Mouse (Mus musculus): Measurements from ENCODE around the gene Traf2. TPM values are rescaled to one million over a fixed set of nuclear protein-coding genes. Genes with fewer than 3 reads are reported as not detected.
"Not testable (repeated sequence)": the region's sequence is repeated elsewhere in the genome, so short reads cannot be mapped to it uniquely, and the experiment has no call there.

Gene Traf2
- total RNA-seq, 1 experiment: 9.1 TPM

- H3K9ac ChIP-seq (ENCODE audit: insufficient read depth, low read depth, low read length, poor library complexity, severe bottlenecking): peak within 1 kb of the TSS; percentile 94
- TF ChIP-seq CHD2 (IDR thresholded peaks at IDR 0.05; ENCODE audit: low read depth, low read length) (no peak), ZNF384 (IDR thresholded peaks at IDR 0.05; ENCODE audit: low read depth, low read length) (no peak), HCFC1 (IDR thresholded peaks at IDR 0.05; ENCODE audit: borderline replicate concordance, insufficient read depth, low read length) (no peak), ZC3H11A (IDR thresholded peaks at IDR 0.05; ENCODE audit: borderline replicate concordance, low read depth, low read length) (no peak), MAFK (IDR thresholded peaks at IDR 0.05; ENCODE audit: insufficient read depth, low read depth, low read length) (no peak)
- peak; percentile 78 for DNase-seq (ENCODE audit: low read depth, low spot score)
- peaks cover 20% of the 10 kb centered on the region for H3K36me3 ChIP-seq (ENCODE audit: control insufficient read depth, insufficient read depth, low read length, poor library complexity, severe bottlenecking)
- H3K27ac ChIP-seq (ENCODE audit: insufficient read depth, low read depth, low read length, poor library complexity, severe bottlenecking): peak within 1 kb of the TSS; percentile 61
- H3K4me1 ChIP-seq (ENCODE audit: control insufficient read depth in 2 of 2, insufficient read depth in 2 of 2, low read length in 2 of 2, poor library complexity in 1 of 2): peaks cover 4% of the 10 kb centered on the region in 2 experiments; a peak in 2 of 4 replicates
- H3K4me3 ChIP-seq (ENCODE audit: insufficient read depth in 1 of 2, low read depth in 1 of 2, low read length in 2 of 2, poor library complexity in 1 of 2, severe bottlenecking in 1 of 2): peak within 1 kb of the TSS; percentile 93 to 97
- in situ Hi-C loops (cut with MboI; ENCODE audit: low sequenced_read_pairs in 2 of 2, unreplicated experiment in 2 of 2): no loop called here
- H3K9me3 ChIP-seq (ENCODE audit: control insufficient read depth, insufficient read depth, low read depth, low read length): no peaks in the 10 kb centered on the region
Observed at GRCm38 (mm10) chr2:25557221-25557963, 10.7 kb upstream of the Traf2 start, which contains the start of gene Edf1. Edf1 (plus strand) TSS chr2:25557847.

- no peak for TF ChIP-seq ZC3H11A (IDR thresholded peaks at IDR 0.05; ENCODE audit: borderline replicate concordance, low read depth, low read length)
- no peaks in the 10 kb centered on the region for H3K9me3 ChIP-seq (ENCODE audit: control insufficient read depth, insufficient read depth, low read depth, low read length)
- in situ Hi-C loops (cut with MboI; ENCODE audit: low sequenced_read_pairs in 2 of 2, unreplicated experiment in 2 of 2): no loop called here
- H3K9ac ChIP-seq (ENCODE audit: insufficient read depth, low read depth, low read length, poor library complexity, severe bottlenecking): no peak overlapping the region
- H3K4me3 ChIP-seq (ENCODE audit: insufficient read depth in 1 of 2, low read depth in 1 of 2, low read length in 2 of 2, poor library complexity in 1 of 2, severe bottlenecking in 1 of 2): peak overlapping the region in 1 of 2 experiments; percentile 97; a peak in 1 of 4 replicates
- no peak for DNase-seq (ENCODE audit: low read depth, low spot score)
- H3K27ac ChIP-seq (ENCODE audit: insufficient read depth, low read depth, low read length, poor library complexity, severe bottlenecking): no peak overlapping the region
- H3K4me1 ChIP-seq (ENCODE audit: control insufficient read depth in 2 of 2, insufficient read depth in 2 of 2, low read length in 2 of 2, poor library complexity in 1 of 2): peaks cover 4% of the 10 kb centered on the region in 2 experiments; a peak in 2 of 4 replicates
- H3K36me3 ChIP-seq (ENCODE audit: control insufficient read depth, insufficient read depth, low read length, poor library complexity, severe bottlenecking): peaks cover 11% of the 10 kb centered on the region
Observed at GRCm38 (mm10) chr2:25556296-25556695, 9.6 kb upstream of the Traf2 start.

- H3K9me3 ChIP-seq (ENCODE audit: control insufficient read depth, insufficient read depth, low read depth, low read length); H3K27ac ChIP-seq (ENCODE audit: insufficient read depth, low read depth, low read length, poor library complexity, severe bottlenecking); DNase-seq (ENCODE audit: low read depth, low spot score); H3K4me3 ChIP-seq (ENCODE audit: insufficient read depth in 1 of 2, low read depth in 1 of 2, low read length in 2 of 2, poor library complexity in 1 of 2, severe bottlenecking in 1 of 2); H3K9ac ChIP-seq (ENCODE audit: insufficient read depth, low read depth, low read length, poor library complexity, severe bottlenecking); in situ Hi-C loops (cut with MboI; ENCODE audit: low sequenced_read_pairs in 2 of 2, unreplicated experiment in 2 of 2); H3K36me3 ChIP-seq (ENCODE audit: control insufficient read depth, insufficient read depth, low read length, poor library complexity, severe bottlenecking); H3K4me1 ChIP-seq (ENCODE audit: control insufficient read depth in 2 of 2, insufficient read depth in 2 of 2, low read length in 2 of 2, poor library complexity in 1 of 2): not testable (repeated sequence)
Observed at GRCm38 (mm10) chr2:25555479-25555878, 8.7 kb upstream of the Traf2 start.

- in situ Hi-C loops (cut with MboI; ENCODE audit: low sequenced_read_pairs in 2 of 2, unreplicated experiment in 2 of 2); H3K9me3 ChIP-seq (ENCODE audit: control insufficient read depth, insufficient read depth, low read depth, low read length); H3K9ac ChIP-seq (ENCODE audit: insufficient read depth, low read depth, low read length, poor library complexity, severe bottlenecking); H3K36me3 ChIP-seq (ENCODE audit: control insufficient read depth, insufficient read depth, low read length, poor library complexity, severe bottlenecking); H3K27ac ChIP-seq (ENCODE audit: insufficient read depth, low read depth, low read length, poor library complexity, severe bottlenecking); DNase-seq (ENCODE audit: low read depth, low spot score); H3K4me3 ChIP-seq (ENCODE audit: insufficient read depth in 1 of 2, low read depth in 1 of 2, low read length in 2 of 2, poor library complexity in 1 of 2, severe bottlenecking in 1 of 2); H3K4me1 ChIP-seq (ENCODE audit: control insufficient read depth in 2 of 2, insufficient read depth in 2 of 2, low read length in 2 of 2, poor library complexity in 1 of 2): not testable (repeated sequence)
Observed at GRCm38 (mm10) chr2:25553171-25553786, 6.5 kb upstream of the Traf2 start.

GRCm38 (mm10) chr2:25551186-25551585 lies 4.4 kb upstream of the Traf2 start:
- no peaks in the 10 kb centered on the region for H3K4me1 ChIP-seq (ENCODE audit: control insufficient read depth in 2 of 2, insufficient read depth in 2 of 2, low read length in 2 of 2, poor library complexity in 1 of 2)
- no peak overlapping the region for H3K9ac ChIP-seq (ENCODE audit: insufficient read depth, low read depth, low read length, poor library complexity, severe bottlenecking)
- no peak for TF ChIP-seq ZC3H11A (IDR thresholded peaks at IDR 0.05; ENCODE audit: borderline replicate concordance, low read depth, low read length)
- no peak for TF ChIP-seq CHD2 (IDR thresholded peaks at IDR 0.05; ENCODE audit: low read depth, low read length)
- TF ChIP-seq HCFC1 (IDR thresholded peaks at IDR 0.05; ENCODE audit: borderline replicate concordance, insufficient read depth, low read length): no peak
- TF ChIP-seq MAFK (IDR thresholded peaks at IDR 0.05; ENCODE audit: insufficient read depth, low read depth, low read length): no peak
- TF ChIP-seq ZNF384 (IDR thresholded peaks at IDR 0.05; ENCODE audit: low read depth, low read length): no peak
- no peak for DNase-seq (ENCODE audit: low read depth, low spot score)
- in situ Hi-C loops (cut with MboI; ENCODE audit: low sequenced_read_pairs in 2 of 2, unreplicated experiment in 2 of 2): no loop called here
- H3K4me3 ChIP-seq (ENCODE audit: insufficient read depth in 1 of 2, low read depth in 1 of 2, low read length in 2 of 2, poor library complexity in 1 of 2, severe bottlenecking in 1 of 2): no peak overlapping the region
- no peaks in the 10 kb centered on the region for H3K9me3 ChIP-seq (ENCODE audit: control insufficient read depth, insufficient read depth, low read depth, low read length)
- H3K27ac ChIP-seq (ENCODE audit: insufficient read depth, low read depth, low read length, poor library complexity, severe bottlenecking): no peak overlapping the region
- H3K36me3 ChIP-seq (ENCODE audit: control insufficient read depth, insufficient read depth, low read length, poor library complexity, severe bottlenecking): no peaks in the 10 kb centered on the region
